Mouse (Mus musculus) lung, postnatal 0 days (tissue): ENCODE measurements around the gene Mxd4.

Experiments
- CTCF ChIP-seq: IDR thresholded peaks from 2 replicates; pipeline ENCODE4 v1.5.1; 2016; ENCODE audit warnings: antibody characterized with exemption, mild to moderate bottlenecking
- EP300 ChIP-seq: IDR thresholded peaks from 2 replicates; pipeline ENCODE4 v1.6.1; 2016; ENCODE audit warnings: antibody characterized with exemption, mild to moderate bottlenecking, control low read depth

DNA sequence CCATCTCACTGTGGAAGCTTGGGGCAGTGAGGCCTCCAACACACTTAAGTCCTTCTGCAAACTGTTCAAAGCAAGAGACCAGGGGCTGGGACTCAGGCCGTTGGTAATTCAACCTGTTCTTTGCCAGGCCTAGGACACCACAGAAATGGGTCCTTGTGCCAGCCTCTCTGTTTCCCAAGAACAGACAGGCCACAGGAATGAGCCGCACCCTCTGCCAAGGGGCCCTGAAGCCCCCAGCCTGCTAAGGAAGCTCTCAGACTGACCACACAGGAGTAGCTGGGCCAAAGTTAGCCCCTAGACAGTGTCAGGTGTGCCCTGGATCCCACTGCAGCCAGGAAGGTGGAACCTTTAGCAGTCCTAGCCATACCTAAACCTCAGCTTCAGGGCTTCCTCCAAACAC is 1.1 kb downstream of the Mxd4 start:
- TF ChIP-seq CTCF (no peak), EP300 (no peak)
